Mouse (Mus musculus) kidney, postnatal 36 days (tissue): ENCODE measurements around the gene Pdik1l.
A peak's percentile ranks its signal among the peaks of the same experiment; 100 is the strongest.

ENCODE experiments used
- DNase-seq, 2 experiments: peaks; one replicate each; pipeline ENCODE4 v3.0.0; 2021 to 2022; ENCODE audit warnings: mixed read lengths in 2 of 2

Gene Pdik1l

DNA sequence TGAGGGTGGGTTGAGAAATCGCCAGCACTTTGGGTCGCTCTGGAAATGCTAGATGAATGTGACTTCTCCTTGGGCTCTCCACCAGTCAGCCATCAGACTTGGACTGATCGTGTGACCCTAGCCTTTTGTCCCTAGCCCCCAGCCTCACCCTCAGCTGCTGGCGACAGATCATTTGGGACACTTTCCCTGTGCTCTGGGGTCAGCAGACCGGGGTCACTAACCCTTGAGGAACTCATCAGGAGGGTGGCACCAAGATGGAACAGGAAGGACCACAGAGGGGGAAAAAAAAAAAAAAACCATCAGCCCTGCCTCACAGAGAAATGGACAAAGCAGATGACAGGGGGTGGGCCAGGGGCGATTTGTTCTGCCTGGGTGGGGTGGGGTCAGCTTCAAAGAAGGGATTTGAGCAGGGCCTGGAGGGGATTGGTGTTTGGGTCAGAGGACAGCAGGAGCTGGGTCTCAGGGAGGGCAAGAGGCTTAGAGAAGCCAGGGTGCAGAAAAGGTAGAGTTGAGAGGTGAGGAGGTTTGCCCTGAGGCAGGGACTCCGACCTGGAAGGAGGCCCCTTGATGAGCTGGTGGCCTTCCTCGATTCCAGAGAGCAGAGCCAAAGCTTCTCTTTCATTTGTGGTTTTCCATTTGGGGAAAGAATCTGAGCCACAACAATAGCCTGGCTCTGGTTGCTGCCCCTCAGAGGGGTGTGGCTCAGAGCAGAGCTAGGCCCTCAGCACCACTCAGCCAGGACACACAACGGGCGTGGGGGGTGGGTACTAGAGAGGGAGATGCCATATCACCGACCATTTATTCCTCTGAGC is 30.3 kb downstream of the Pdik1l start:
- peak in 1 of 2 experiments; percentile 33 for DNase-seq

DNA sequence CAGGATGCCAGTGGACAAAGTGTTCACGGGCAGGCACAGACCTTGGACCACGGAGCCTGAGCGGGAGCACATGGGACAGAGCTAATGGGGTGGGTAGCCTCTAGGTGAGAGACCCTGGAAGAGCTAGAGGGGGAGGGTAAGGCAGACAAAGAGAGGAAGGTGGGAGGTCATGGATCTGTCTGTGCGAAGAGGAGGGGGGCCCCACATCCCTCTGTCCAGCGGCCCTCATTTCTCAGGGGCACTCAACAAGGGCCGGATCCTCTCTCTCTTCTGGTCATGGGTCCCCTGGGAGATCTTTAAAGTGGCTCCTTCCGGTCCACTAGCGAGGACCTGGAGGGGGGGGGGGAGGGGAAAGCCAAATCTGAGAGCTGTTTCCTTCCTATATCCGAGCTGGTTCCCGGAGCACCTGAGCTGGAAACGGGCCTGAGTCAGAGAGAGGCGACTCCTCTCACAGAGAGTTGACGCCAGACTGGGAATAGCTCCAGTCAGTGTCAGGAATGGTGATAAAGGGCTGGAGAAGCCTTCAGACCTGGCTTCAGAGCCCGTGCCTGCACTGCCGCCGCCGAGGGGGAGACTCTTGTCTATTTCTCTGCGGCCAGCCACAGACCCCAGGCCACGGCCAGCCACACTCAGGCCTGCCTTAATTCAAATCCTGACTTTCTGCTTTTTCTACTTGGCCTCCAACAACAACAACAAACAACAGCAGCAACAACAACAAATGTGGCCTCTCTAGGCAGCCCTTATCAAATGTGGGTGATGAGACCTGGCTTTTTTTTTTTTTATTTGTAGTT is 31.1 kb downstream of the Pdik1l start:
- DNase-seq, result peak; percentile 70 to 74

DNA sequence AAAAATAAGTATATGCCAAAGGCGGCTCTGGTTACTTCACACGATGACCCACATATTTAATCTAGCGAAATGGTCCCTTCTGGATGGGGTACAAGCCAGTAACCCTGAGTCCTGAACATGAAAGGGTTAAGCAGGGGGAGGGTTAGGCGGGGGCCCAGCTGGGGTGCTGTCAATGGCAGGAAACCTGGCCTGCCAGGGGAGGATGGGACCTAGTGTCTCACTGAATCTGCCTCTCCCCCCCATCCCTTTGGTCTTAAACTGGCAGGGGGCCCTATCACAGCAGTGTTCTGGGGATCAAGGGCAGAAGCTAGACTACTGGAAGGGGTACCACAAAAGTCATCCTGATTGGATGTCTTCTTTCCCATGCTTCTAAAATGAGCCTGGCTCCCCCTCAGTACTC is 31.8 kb downstream of the Pdik1l start:
- peak; percentile 46 to 60 for DNase-seq

DNA sequence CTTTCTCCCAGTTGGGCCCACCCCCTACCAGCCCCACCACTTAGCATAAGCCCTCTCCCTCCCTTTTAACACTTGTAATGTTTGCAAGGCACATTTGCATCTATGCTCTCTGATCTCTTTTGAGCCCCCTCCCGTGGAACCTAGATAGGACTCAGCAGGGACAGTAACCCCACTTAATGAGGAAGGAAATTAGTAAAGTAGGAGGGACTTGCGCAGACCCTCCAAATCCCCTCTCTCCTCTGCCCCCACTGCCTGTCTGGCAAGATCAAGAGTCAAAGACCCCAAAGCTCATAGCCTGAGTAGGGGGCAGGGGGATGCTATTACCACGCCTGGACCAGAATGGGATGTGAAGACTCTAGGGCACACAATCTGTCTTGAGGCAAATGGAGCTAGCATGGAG is 32.9 kb downstream of the Pdik1l start:
- no peak for DNase-seq

DNA sequence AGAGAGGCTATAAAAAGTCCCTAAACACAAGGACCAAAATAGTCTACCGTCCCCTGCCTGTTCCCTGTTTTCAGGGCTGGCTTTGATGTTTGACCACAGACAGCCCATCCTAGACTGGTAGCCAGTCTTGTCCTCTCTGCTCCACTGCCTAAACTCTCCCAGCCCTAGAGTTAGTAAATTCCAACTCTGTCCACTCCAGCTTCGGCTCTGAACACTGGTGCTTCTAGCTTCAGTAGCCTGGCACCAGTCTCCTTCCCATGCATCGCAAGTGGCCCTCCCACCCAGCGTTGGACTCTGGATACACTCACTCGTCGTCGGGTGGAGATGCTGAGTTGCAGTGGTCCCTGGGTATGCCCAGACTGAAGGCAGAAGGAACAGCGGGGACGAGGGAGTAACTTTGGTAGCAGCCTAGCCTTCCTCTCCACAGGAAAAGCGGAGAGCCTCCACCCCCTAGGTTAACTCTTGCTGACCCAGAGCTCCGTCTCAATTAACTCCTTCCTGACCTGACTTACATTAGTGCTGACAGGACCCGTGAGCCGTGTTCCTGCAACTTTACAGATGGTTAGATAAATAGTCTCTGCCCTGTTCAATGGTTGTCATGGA is 33.9 kb downstream of the Pdik1l start, which contains the start of gene Grrp1:
Gene Grrp1, minus strand, starts transcription at position 385 of the 603 bp plus-strand sequence.
- DNase-seq, result peak; percentile 56 to 59

DNA sequence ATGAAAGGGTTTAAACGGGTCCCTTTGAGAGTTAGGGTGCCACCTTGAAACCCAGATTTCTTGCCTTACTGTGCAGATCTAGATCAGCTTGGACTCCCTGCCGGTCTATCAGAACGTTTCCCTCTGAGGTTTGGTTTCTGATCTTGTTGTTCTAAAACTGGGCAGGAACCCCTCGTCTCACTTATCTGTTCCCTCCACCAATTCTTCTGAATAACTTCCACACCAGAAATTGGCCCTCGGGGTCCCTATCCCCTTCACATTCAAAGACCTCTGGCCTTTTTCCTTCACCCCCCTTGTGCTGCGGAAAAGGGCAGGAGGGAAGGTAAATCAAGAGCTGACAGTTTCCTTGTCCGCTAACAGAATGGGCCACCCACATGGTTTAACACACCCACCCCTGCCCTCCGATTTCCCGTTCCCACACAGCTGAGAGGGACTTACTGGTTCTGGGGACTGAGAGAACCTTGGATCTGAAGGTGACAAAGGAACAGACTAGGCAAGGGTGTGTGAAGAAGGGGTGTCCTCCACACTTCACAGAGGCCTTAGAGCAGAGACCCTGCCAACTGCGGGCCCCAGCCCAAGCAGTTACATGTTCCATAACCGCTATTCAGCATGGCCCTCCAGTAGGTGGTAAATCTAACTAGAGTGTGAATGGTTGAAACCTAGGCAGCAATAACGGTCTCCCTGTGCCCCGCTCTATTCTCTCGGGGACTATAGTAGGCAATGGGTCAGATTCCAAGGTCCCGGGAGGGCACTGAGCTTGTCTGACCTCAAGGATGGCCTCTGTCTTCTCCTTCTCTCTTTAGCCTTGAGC is 34.6 kb downstream of the Pdik1l start:
- DNase-seq, result peak; percentile 59 to 62

DNA sequence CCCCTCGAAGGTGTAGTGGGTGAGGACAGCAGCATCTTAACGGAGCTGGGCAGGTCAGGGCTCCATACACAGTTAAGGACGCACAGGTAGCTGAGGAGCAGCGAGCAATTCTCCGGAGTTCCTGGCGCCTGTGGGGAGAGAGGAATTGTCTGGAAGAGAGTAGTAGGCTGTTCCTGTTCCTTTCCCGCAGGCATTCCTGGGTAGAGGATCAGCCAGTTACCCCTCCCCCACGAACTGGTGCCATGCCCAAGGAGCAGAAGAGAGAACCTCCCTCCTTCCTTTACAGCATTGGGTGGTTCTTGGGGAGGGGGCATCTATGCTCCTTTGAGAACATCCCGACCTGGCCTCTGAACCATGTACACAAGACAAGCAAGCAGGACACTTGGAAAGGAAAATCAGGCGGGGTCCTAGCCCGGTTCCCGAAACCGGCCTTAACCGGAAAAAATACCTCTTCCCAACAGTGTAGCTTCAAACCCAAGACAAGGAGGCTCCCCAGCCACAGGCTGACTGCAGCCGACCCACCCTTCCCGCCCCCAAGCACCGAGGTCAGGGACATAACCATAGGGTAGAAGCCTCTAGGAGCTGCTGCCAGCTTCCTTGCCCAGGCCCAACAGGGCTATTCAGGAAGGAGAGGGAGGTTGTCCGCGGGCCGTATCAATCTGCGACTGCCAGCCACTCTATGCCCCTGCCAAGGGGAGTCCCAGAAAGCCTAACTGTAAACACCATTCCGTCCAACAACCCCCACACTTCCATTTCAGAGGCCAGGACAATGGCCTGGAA is 35.4 kb downstream of the Pdik1l start:
- peak; percentile 42 to 59 for DNase-seq

DNA sequence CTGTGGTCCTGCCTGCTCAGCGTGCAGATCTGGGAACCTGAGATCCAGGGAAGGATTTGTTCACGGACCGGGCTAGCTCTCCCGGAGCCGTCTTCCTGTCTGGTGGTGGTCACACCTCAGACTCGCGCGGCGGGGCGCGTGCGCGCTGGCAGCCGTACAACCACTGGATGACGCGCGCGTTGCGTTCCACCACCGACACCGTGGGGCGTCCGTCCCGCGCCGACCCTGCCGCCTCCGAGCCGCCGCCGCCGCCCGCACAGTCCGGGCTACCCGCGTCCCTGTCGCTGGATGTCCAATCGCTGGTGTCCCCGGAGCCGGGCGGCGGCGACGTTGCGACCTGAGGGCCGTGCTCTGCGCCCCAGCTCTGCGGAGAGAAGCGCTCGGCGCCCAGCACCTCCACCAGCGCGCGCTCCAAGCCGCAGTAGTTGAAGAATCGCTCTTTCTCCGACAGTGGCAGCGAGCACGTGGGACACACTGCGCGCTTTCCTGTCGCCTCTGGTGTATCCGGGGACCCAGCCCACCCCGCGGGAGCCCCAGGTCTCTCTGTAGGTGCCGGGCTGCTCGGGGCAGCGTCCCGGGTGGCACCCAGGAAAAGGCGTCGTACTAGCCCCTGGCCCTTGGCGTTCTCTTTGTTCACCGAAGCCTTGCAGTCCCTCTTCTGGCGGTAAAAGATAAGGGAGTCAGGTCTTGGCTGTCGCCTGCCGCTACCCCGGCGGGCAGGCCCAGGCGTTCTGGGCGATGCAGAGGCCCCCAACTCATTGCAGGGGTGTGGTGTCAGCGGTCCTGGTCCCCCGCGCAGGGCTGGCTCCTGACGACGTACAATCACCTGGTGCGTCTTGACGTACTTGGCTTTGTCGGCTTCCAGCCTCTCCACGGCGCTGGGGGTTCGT is 36.2 kb downstream of the Pdik1l start:
- DNase-seq, result peak in 1 of 2 experiments; percentile 54

DNA sequence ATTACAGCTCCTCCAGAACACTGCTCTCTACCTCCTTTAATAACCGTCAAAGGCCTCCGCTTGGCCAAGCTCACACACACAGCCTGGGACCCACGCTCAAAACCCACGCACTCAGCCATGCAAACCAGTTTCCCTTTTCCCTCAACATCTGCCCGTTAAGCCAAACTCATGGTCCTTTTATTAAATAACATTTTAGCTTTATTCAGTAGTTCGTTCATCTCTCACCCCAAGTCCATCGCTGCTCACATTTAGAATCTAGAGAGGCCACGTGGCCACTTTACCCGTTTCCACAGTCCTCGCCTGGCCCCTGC is 36.8 kb downstream of the Pdik1l start:
- DNase-seq, result no peak

DNA sequence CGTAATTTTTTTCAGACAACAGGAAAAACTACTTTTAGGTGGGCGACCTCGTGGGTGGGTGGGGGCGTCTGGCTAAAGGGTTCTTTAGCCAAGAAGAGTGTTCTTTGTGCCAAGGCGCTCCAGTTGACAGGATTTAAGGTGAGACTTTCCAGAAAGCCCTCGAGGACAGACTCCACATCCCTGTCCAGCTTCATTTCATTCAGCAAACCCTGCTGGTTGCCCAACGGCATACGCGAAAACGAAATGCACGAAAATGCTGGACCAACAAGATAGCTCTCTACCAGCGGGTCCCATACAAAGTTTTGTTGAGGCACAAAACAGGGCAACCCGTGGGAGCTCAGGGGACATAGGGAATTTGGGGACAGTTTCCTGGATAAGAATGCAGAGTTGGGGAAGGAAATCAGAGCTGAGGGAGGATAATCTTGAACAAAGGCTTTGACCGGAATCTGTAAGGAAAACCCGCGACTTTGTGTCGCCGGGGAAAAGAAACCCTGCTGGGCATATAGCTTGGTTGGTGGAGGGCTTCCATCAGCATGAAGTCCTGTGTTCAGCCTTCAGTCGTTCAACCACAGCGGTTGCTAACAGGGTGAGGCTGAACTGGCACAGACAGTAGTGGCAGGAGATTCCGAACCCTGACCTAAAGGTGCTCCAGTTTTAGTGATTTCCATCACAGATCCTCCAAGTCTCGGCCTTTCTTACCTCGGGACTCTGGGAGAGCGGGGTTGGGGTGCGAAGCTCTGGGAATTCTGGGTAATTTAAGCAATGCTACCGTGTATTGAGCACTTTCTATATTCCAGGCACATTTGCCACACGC is 37.4 kb downstream of the Pdik1l start:
- no peak for DNase-seq

DNA sequence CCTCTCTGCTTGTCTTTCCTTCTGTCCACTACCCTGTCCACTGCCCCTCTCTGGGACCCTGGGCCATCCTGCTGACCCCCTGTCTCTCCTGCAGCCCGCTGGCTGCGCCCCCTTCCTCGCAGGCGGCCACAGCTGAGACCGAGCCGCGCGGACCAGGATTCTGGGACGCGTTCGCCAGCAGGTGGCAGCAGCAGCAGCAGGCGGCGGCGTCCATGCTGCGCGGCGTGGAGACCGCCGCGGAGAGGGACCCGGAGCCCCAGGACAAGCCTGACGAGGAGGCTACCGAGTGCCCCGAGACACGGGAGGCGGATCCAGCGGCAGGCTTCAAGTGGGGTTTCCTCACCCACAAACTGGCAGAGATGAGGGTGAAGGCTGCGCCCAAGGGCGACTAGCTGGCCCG is 38.0 kb downstream of the Pdik1l start:
- DNase-seq, result peak; percentile 64 to 93

DNA sequence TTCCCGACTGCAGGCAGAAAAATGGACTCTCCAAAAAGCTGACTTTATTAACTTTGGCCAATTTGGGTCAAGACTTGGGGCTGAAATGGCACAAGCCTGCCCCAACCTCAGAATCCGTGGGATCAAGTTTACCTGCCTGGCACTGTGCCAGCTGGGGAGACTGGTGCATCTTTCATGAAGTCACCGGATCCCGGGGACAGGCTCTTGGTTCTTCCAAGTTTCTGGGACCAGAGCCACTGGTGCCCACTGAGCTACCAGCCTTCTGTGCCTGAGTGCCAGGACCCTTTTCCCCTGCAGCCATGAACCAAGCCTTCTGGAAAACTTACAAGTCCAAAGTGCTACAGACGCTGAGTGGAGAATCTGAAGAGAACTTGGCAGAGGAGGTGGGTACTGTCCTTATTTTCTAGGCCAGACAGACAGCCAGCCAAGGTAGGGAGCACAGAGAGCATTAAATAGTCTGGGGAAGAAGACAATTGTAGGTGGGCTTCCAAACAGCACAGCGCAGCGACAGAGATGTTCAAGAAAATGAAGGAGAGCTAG is 40.9 kb downstream of the Pdik1l start, which contains the start of gene Gm30191:
Gene Gm30191, plus strand, starts transcription at position 217 of the 540 bp plus-strand sequence.
- DNase-seq, result peak in 1 of 2 experiments; percentile 42

DNA sequence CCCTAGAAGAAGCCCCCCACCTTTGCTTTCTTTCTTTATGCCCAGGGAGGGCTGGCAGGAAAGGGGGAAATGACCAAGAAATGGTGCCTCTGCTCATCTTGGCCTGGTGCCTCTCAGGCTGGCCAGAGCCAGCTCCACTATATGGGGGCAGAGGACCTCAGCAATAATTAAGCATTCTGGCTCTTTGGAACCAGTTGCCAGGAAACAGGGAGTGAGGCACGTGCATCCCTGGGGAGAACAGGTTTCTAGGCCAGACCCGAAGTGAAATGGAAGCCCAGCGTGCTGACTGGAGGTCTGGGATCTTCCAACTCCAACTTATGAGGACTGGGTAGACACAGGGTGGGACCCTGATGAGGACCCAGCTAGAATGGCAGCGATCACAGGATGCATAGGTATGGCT is 41.4 kb downstream of the Pdik1l start:
- peak in 1 of 2 experiments; percentile 56 for DNase-seq

DNA sequence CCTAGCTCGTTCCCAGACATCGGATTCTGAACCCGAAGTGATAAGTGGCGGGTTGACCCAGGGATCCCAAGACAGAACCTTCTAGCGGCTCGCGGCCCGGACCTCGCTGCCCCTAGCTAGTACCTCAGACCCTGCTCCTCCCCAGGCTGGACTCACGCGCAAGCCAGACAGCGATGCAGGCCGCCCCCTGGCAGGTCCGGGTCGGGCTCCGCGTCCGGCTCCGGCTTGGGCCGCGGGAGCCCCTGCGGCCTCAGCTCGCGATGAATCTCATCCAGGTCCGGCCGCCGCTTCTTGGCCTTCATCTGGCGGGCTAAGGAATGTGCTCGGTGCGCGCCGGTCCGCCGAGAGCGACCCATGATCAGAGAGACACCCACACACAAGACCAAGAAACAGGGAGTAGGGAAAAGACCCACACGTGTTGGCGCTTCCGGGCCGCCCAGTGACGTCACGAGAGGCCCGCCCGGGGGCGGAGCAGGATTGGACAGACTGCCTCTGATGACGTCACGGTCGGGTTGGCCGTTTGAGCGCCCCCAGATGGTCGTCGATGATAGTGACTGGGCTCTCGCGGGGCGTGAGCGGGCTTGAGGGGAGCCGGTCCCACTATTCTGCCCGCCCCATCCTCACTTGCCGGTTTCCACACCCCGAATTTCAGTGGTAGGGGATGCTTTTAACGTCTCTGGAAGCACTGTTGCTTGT is 42.4 kb downstream of the Pdik1l start, which contains the start of gene Zfp593:
Gene Zfp593, minus strand, starts transcription at position 445 of the 696 bp plus-strand sequence.
- DNase-seq, result peak; percentile 95 to 98

DNA sequence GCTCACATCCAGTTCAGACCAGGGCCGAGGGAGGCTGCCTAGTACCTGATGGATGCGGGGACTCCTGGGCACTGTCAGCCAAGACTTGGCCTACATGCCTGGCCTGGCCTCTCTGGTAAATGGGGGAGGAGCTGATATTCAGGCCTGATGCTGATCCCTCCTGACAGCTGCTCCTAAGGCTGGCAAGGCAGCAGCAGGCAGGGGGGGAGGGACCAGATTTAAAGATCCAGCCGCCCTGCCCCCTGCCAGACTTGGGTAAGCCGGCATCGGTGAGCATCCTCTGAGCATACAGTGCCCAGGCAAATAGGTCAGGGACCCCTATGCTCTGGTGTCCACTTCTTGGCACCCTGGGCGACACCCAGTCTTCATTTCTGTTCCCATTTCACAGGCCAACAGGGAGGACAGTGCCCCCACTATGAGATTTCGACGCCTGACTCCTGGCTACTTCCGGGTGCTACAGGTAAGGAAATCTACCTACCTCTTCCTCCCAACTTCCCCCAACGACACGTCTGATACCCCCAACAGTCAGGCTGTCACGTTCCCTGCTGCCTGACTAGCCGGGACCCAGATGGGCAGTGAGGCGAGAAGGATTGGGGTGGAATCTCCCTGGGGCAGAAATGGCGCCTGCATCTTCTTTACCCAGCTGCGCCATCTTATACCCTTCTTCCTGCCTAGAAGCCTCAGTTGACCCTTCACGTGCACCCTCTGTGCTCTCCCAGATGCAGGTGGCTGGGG is 44.0 kb downstream of the Pdik1l start, which contains the start of gene E130218I03Rik:
Gene E130218I03Rik, plus strand, starts transcription at position 147 of the 735 bp plus-strand sequence.
- no peak for DNase-seq

DNA sequence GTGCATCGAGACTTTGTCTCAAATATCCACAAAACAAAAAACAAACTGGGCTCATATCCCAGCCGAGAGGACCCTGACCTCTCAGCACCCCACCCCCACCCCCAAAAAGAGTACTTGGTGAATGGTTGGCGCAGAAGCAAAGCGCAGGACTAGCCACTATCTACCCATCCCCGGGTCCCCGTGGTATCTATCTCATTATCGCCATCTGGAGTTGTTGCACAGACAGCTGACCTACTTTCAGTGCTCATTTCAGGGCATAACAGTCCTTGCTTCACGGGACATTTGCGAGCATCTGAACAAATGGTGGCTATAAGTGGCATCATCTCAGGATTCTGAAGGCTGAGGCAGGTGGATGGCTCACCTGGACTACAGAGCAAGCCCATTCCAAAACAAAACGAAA is 49.0 kb downstream of the Pdik1l start:
- DNase-seq, result no peak

DNA sequence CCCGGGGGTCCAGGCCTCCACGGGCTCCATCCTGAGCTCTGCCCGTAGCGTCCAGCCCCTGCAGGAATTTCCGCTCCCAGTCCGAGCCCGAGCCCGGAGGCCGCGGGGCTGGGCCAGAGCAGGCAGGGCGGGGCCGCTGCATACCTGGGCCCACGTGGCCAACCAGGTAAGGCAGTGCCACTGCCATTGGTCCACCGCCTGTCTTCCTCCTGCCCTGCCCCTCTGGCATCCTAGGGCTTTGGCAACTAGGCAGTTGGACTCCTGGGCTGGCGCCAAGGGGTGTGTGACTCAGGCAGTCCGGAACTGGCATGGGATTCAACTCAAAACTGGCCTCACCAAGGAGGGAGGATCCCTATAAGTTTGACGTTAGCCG is 49.4 kb downstream of the Pdik1l start, which contains the start of gene Cnksr1:
Gene Cnksr1, minus strand, starts transcription at position 121 of the 373 bp plus-strand sequence.
- DNase-seq, result peak; percentile 96 to 97
